ENCODE assay signal across 13 mouse cellular contexts in genomic region chr8:6132243-6132751, GRCm38 (mm10).
A peak's percentile ranks its signal among the peaks of the same experiment; 100 is the strongest.
DNase-seq lines count a peak whose midpoint lies in the region; ATAC-seq lines count a peak whose summit lies in the region.
"Had no signal": no experiment of that assay in that cellular context is flagged by ENCODE, and none has a peak within 500 bp of the region (broad histone marks: within the 10 kb centered on the region; RNA-seq: fewer than 3 reads in every experiment).

No protein-coding gene starts in this region.

- peak; percentile 44 for ATAC-seq in intestine, embryonic 16.5 days
- ATAC-seq in intestine, embryonic 15.5 days, result no peak
- ATAC-seq in embryonic facial prominence, embryonic 12.5 days (ENCODE audit: insufficient number of reproducible peaks, insufficient read depth, low FRiP score, low TSS enrichment), result peak; percentile 84
- peak; percentile 93 for ATAC-seq in hindbrain, embryonic 16.5 days
- ATAC-seq: lung, postnatal 0 days had no signal

- H3K36me3 ChIP-seq in intestine, embryonic 16.5 days (ENCODE audit: control insufficient read depth, insufficient read depth, low read length), result no peaks in the 10 kb centered on the region
- H3K36me3 ChIP-seq in intestine, embryonic 15.5 days, result no peaks in the 10 kb centered on the region
- no peaks in the 10 kb centered on the region for H3K36me3 ChIP-seq in embryonic facial prominence, embryonic 12.5 days
- no peaks in the 10 kb centered on the region for H3K36me3 ChIP-seq in hindbrain, embryonic 16.5 days (ENCODE audit: control insufficient read depth, insufficient read depth, low read length)
- H3K36me3 ChIP-seq: limb, embryonic 13.5 days had no signal

- no peak overlapping the region for H3K27ac ChIP-seq in intestine, embryonic 16.5 days (ENCODE audit: low read length)
- no peak overlapping the region for H3K27ac ChIP-seq in intestine, embryonic 15.5 days
- no peak overlapping the region for H3K27ac ChIP-seq in embryonic facial prominence, embryonic 12.5 days
- no peak overlapping the region for H3K27ac ChIP-seq in hindbrain, embryonic 16.5 days (ENCODE audit: low read depth, low read length)
- H3K27ac ChIP-seq: limb, embryonic 13.5 days had no signal

- H3K9ac ChIP-seq in intestine, embryonic 16.5 days (ENCODE audit: low read depth, low read length), result no peak overlapping the region
- no peak overlapping the region for H3K9ac ChIP-seq in intestine, embryonic 15.5 days
- no peak overlapping the region for H3K9ac ChIP-seq in embryonic facial prominence, embryonic 12.5 days
- no peak overlapping the region for H3K9ac ChIP-seq in hindbrain, embryonic 16.5 days (ENCODE audit: low read depth, low read length)
- H3K9ac ChIP-seq: limb, embryonic 13.5 days had no signal

- no peak overlapping the region for H3K4me2 ChIP-seq in intestine, embryonic 16.5 days (ENCODE audit: low read depth, low read length)
- H3K4me2 ChIP-seq in intestine, embryonic 15.5 days (replicated peaks), result no peak overlapping the region
- no peak overlapping the region for H3K4me2 ChIP-seq in embryonic facial prominence, embryonic 12.5 days (replicated peaks)
- no peak overlapping the region for H3K4me2 ChIP-seq in hindbrain, embryonic 16.5 days (ENCODE audit: low read length)
- H3K4me2 ChIP-seq: limb, embryonic 13.5 days had no signal

- H3K4me1 ChIP-seq in intestine, embryonic 16.5 days (ENCODE audit: control insufficient read depth, insufficient read depth, low read length), result no peaks in the 10 kb centered on the region
- H3K4me1 ChIP-seq in intestine, embryonic 15.5 days (replicated peaks), result no peaks in the 10 kb centered on the region
- H3K4me1 ChIP-seq in embryonic facial prominence, embryonic 12.5 days, result no peaks in the 10 kb centered on the region
- no peaks in the 10 kb centered on the region for H3K4me1 ChIP-seq in hindbrain, embryonic 16.5 days (ENCODE audit: control insufficient read depth, insufficient read depth, low read depth, low read length)
- H3K4me1 ChIP-seq: limb, embryonic 13.5 days had no signal

- H3K4me3 ChIP-seq in intestine, embryonic 16.5 days (ENCODE audit: low read length), result no peak overlapping the region
- no peak overlapping the region for H3K4me3 ChIP-seq in intestine, embryonic 15.5 days (replicated peaks)
- H3K4me3 ChIP-seq in embryonic facial prominence, embryonic 12.5 days, result no peak overlapping the region
- no peak overlapping the region for H3K4me3 ChIP-seq in hindbrain, embryonic 16.5 days (ENCODE audit: low read length)
- H3K4me3 ChIP-seq: limb, embryonic 13.5 days had no signal

- H3K9me3 ChIP-seq in intestine, embryonic 16.5 days (ENCODE audit: control insufficient read depth, low read length), result no peaks in the 10 kb centered on the region
- H3K9me3 ChIP-seq in intestine, embryonic 15.5 days, result no peaks in the 10 kb centered on the region
- no peaks in the 10 kb centered on the region for H3K9me3 ChIP-seq in embryonic facial prominence, embryonic 12.5 days
- no peaks in the 10 kb centered on the region for H3K9me3 ChIP-seq in hindbrain, embryonic 16.5 days (ENCODE audit: control insufficient read depth, low read length)
- H3K9me3 ChIP-seq: limb, embryonic 13.5 days had no signal

- DNase-seq in retina, embryonic 14.5 days (ENCODE audit: low spot score), result peak; percentile 94
- DNase-seq in adipocyte (ENCODE audit: low spot score), result no peak
- DNase-seq in layer of hippocampus, adult 8-10 months (ENCODE audit: low spot score in 2 of 2), result no peak
- no peak for DNase-seq in spleen, postnatal 36 days (ENCODE audit: low spot score in 2 of 2)
- DNase-seq: adrenal gland, postnatal 25 days; cerebellum, adult 9-11 months; kidney, postnatal 4 days had no signal

- 47% methylated on average over 3 of the region's 3 CpGs for WGBS in intestine, embryonic 16.5 days
- WGBS in intestine, embryonic 15.5 days, result 39% methylated on average over 3 of the region's 3 CpGs
- 13% methylated on average over 3 of the region's 3 CpGs for WGBS in embryonic facial prominence, embryonic 12.5 days
- WGBS in hindbrain, embryonic 16.5 days, result 10% methylated on average over 3 of the region's 3 CpGs

- no peaks in the 10 kb centered on the region for H3K27me3 ChIP-seq in intestine, embryonic 16.5 days (replicated peaks; ENCODE audit: control insufficient read depth, insufficient read depth, low read length)
- no peaks in the 10 kb centered on the region for H3K27me3 ChIP-seq in intestine, embryonic 15.5 days (replicated peaks)
- H3K27me3 ChIP-seq in embryonic facial prominence, embryonic 12.5 days, result no peaks in the 10 kb centered on the region
- H3K27me3 ChIP-seq in hindbrain, embryonic 16.5 days (replicated peaks; ENCODE audit: control insufficient read depth, insufficient read depth, low read length), result no peaks in the 10 kb centered on the region
- H3K27me3 ChIP-seq: limb, embryonic 13.5 days had no signal
